Mouse (Mus musculus): ENCODE data around the gene Cldn14. TPM values are rescaled to one million over a fixed set of nuclear protein-coding genes. Genes with fewer than 3 reads are reported as not detected.

Gene Cldn14
- polyA plus RNA-seq (2011; ENCODE audit: insufficient read length, low read depth, missing spikeins), result not detected in 2 replicates

DNA sequence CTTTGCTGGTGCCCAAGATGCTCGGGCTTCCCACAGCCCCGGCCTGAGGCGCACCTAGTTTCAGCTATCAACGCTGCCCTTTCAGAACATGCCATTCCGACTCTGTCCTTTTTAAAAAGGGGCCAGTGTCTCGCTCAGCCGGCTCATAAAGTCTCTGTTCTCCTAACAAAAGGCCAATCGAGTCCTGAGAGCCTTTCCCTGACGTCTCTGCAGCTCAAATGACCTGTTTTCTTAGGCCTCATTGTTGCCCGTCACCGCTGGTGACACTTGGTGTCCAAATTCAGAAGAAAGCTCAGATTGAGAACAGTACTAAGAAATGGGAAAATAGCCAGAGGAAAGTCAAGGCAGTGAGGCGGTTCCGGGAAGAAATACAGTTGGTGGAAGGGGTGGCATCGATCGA, at the start of gene Cldn14:
Gene Cldn14, minus strand, starts transcription at position 101 of the 400 bp plus-strand sequence.
- Histone ChIP-seq H3K4me1 (ENCODE audit: control insufficient read depth, insufficient read depth, low read length) (no peaks in the 10 kb centered on the region), H3K4me3 (ENCODE audit: insufficient read depth, low read length) (no peak within 1 kb of the TSS), H3K27ac (ENCODE audit: insufficient read depth, low read length) (no peak within 1 kb of the TSS)
- TF ChIP-seq POLR2A (IDR thresholded peaks at IDR 0.05; ENCODE audit: low read depth, low read length) (no peak), CTCF (IDR thresholded peaks at IDR 0.05; ENCODE audit: borderline replicate concordance, insufficient read depth, low read length) (no peak)

DNA sequence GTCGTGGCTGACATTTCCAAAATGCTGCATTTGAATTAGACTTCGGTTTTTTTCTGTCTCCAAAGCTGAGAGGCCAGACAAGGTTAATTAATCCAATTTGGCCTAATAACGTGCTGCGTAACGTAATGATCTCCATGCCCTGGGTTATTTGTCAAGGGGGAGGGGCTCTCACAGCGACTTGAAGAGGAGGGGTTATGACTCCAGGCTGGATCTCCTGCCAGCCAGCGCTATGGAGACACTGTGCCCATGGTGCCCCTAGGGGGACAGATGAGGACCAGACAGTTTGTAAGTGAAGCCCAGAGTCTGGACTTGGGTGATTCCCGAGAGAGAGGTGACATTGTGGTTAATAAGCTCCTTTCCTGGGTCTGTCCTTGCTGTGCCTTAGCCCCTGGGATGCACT, 46.9 kb upstream of the Cldn14 start:
- H3K4me1 ChIP-seq (ENCODE audit: control insufficient read depth, insufficient read depth, low read length), result peaks cover 5% of the 10 kb centered on the region; the same call in 1 of the 2 replicates

DNA sequence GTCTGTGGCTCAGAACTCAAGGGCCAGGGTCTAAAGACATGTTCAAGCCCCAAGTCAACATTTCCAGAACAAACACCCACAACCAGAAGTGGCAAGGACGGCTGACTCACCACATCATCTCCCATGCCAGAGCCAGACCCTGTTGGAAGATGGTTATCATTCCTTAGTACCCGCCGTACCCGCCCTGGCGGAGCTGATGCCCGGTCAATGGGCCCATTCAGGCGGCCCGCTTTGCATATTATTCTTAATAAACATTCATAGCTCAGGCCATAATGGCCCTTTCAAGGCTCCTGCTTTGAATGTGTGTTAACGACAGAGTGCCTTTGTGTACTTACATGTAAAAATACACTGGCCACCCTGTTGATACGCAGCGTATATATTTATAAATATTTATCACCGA, 46.5 kb upstream of the Cldn14 start:
- H3K27ac ChIP-seq (ENCODE audit: insufficient read depth, low read length), result no peak overlapping the region
- peaks cover 5% of the 10 kb centered on the region; the same call in 1 of the 2 replicates for H3K4me1 ChIP-seq (ENCODE audit: control insufficient read depth, insufficient read depth, low read length)
- no peak overlapping the region for H3K4me3 ChIP-seq (ENCODE audit: insufficient read depth, low read length)
- TF ChIP-seq POLR2A (IDR thresholded peaks at IDR 0.05; ENCODE audit: low read depth, low read length) (no peak), CTCF (IDR thresholded peaks at IDR 0.05; ENCODE audit: borderline replicate concordance, insufficient read depth, low read length) (no peak)

More for the DNA sequence above, 46.9 kb upstream of the Cldn14 start:
- no peak overlapping the region for H3K4me3 ChIP-seq (ENCODE audit: insufficient read depth, low read length)
- H3K27ac ChIP-seq (ENCODE audit: insufficient read depth, low read length), result no peak overlapping the region
- TF ChIP-seq POLR2A (IDR thresholded peaks at IDR 0.05; ENCODE audit: low read depth, low read length), result no peak
- no peak for TF ChIP-seq CTCF (IDR thresholded peaks at IDR 0.05; ENCODE audit: borderline replicate concordance, insufficient read depth, low read length)

DNA sequence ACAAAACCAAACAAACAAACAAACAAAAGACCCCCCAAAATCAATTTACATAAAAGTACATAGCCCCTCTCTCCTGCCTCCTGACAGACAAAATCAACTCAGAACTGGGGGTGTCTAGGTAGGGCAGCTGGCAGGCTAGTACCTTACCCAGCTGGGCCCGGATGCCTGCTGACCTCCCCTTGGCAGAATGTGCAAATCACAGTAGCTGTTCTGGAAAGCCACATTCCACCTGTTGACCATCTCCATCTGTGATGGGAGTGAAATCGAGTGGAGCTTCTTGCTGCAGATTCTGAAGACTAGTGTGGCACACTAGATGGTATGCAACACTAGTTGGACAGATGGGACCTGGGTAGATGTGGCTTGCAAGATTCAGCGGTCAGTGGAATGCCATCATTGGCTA, 41.7 kb upstream of the Cldn14 start:
- H3K4me3 ChIP-seq (ENCODE audit: insufficient read depth, low read length), result no peak overlapping the region
- TF ChIP-seq CTCF (IDR thresholded peaks at IDR 0.05; ENCODE audit: borderline replicate concordance, insufficient read depth, low read length) (no peak), POLR2A (IDR thresholded peaks at IDR 0.05; ENCODE audit: low read depth, low read length) (no peak)
- H3K27ac ChIP-seq (ENCODE audit: insufficient read depth, low read length), result no peak overlapping the region
- no peaks in the 10 kb centered on the region for H3K4me1 ChIP-seq (ENCODE audit: control insufficient read depth, insufficient read depth, low read length)

DNA sequence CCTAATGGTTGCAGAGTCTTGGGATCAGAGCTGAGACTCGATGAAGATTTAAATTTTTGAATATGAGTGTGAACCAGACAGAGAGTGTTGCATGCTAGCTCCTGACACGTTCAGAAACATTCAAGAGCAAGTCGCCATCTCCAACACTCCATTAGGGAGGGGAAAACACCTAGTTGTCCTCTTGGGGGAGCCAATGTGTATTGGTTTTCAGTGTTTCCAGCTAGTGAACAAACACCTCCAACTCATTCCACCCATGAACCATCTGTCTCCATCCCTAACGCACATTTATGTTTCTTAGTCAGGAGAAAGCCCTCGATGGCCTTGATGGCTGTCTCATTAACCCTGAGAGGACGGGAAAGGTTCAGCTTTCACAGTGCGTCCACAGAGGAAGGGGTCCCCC, 36.4 kb upstream of the Cldn14 start:
- Histone ChIP-seq H3K4me1 (ENCODE audit: control insufficient read depth, insufficient read depth, low read length) (no peaks in the 10 kb centered on the region), H3K27ac (ENCODE audit: insufficient read depth, low read length) (no peak overlapping the region), H3K4me3 (ENCODE audit: insufficient read depth, low read length) (no peak overlapping the region)
- no peak for TF ChIP-seq CTCF (IDR thresholded peaks at IDR 0.05; ENCODE audit: borderline replicate concordance, insufficient read depth, low read length)
- TF ChIP-seq POLR2A (IDR thresholded peaks at IDR 0.05; ENCODE audit: low read depth, low read length), result no peak

DNA sequence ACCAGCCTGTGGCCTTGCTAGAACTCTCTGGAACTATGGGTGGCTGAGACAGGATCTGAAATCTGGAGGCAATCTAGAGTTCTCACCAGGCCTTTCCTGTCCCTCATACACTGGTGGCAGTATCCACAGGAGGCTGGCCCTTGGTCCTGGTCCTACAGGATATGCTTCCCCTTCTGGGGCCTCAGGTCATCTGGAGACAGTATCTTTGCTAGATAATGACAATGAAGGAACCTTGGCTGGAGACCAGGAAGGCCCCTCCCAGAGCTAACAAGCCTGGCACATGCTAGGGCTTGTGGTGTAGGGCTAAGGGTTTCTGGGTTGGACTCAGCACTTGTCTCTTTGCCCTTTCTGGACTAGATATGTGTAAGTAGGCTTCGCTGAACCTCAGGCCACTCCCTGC, 35.2 kb upstream of the Cldn14 start:
- no peak for TF ChIP-seq CTCF (IDR thresholded peaks at IDR 0.05; ENCODE audit: borderline replicate concordance, insufficient read depth, low read length)
- TF ChIP-seq POLR2A (IDR thresholded peaks at IDR 0.05; ENCODE audit: low read depth, low read length), result no peak
- Histone ChIP-seq H3K4me1 (ENCODE audit: control insufficient read depth, insufficient read depth, low read length) (no peaks in the 10 kb centered on the region), H3K4me3 (ENCODE audit: insufficient read depth, low read length) (no peak overlapping the region), H3K27ac (ENCODE audit: insufficient read depth, low read length) (no peak overlapping the region)

DNA sequence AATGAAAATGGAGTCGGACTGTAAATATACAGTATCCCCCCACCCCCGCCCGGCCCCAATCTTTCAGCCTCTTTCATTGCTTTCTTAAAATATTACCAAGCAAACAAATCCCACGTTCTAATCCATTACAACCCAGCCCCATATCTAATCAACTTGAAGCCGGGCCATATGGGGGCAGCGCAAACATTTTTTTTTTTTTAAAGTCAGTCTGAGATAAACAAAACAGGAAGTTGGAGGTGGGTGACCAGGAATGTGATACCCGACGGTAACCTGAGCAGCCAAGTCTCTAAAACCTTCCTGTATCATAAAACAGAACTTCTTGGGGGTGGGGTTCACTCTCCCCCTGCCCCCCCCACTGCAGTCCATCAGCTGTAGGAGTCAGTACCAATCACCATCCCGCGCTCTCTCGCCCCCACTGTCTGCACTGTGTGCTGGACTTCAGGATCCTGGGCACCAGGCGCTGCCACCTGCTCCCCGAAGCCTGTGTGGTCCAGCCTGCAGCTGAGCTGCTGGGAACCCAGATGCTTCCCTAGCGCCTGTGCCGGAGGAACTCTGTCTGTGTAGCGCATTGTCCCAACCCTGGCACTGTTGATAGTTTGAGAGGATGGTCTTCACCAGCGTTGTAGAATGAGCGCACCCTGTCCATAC, 32.6 kb upstream of the Cldn14 start:
- TF ChIP-seq POLR2A (IDR thresholded peaks at IDR 0.05; ENCODE audit: low read depth, low read length), result no peak
- no peaks in the 10 kb centered on the region for H3K4me1 ChIP-seq (ENCODE audit: control insufficient read depth, insufficient read depth, low read length)
- no peak overlapping the region for H3K27ac ChIP-seq (ENCODE audit: insufficient read depth, low read length)
- no peak overlapping the region for H3K4me3 ChIP-seq (ENCODE audit: insufficient read depth, low read length)

DNA sequence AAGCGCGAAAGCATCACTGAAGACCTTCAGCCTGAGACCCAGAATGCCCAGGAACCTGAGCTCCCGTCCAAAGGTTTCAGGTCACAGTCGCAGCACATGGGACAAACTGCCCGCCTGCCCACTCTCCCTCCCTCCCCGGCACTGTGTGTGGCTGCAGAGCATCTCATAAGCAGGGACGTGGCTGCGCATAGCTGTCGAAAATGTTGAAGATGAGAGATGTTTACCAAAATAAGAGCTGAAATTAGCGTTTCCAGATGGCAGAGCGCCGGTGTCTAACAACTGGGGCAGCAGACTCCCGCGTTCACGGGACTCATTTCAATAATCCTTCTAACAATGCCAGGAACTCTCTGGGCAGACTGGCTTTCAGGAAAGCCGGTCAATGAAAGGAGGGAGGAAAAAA, 31.8 kb upstream of the Cldn14 start:
- H3K27ac ChIP-seq (ENCODE audit: insufficient read depth, low read length), result no peak overlapping the region
- H3K4me3 ChIP-seq (ENCODE audit: insufficient read depth, low read length), result no peak overlapping the region
- H3K4me1 ChIP-seq (ENCODE audit: control insufficient read depth, insufficient read depth, low read length), result no peaks in the 10 kb centered on the region
- TF ChIP-seq CTCF (IDR thresholded peaks at IDR 0.05; ENCODE audit: borderline replicate concordance, insufficient read depth, low read length) (no peak), POLR2A (IDR thresholded peaks at IDR 0.05; ENCODE audit: low read depth, low read length) (no peak)

DNA sequence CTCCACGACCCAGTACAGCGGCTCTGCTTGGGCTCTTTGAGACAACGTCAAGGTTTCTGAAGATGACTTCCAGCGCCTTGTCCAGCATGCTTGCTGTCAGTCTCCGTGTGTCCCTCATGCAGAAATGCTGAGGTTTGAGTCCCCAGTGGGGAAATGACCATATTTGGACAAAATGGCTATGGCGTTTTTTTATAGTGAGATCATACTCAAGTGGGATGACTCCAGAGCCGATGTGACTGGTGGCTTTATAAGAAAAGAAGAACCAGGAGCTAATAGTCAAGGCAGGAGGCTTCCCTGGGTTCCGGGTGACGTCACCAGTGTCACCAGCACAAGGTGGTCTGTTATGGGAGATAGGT, 30.3 kb upstream of the Cldn14 start:
- TF ChIP-seq POLR2A (IDR thresholded peaks at IDR 0.05; ENCODE audit: low read depth, low read length) (no peak), CTCF (IDR thresholded peaks at IDR 0.05; ENCODE audit: borderline replicate concordance, insufficient read depth, low read length) (no peak)
- Histone ChIP-seq H3K27ac (ENCODE audit: insufficient read depth, low read length) (no peak overlapping the region), H3K4me1 (ENCODE audit: control insufficient read depth, insufficient read depth, low read length) (peaks cover 5% of the 10 kb centered on the region; the same call in 1 of the 2 replicates), H3K4me3 (ENCODE audit: insufficient read depth, low read length) (no peak overlapping the region)

DNA sequence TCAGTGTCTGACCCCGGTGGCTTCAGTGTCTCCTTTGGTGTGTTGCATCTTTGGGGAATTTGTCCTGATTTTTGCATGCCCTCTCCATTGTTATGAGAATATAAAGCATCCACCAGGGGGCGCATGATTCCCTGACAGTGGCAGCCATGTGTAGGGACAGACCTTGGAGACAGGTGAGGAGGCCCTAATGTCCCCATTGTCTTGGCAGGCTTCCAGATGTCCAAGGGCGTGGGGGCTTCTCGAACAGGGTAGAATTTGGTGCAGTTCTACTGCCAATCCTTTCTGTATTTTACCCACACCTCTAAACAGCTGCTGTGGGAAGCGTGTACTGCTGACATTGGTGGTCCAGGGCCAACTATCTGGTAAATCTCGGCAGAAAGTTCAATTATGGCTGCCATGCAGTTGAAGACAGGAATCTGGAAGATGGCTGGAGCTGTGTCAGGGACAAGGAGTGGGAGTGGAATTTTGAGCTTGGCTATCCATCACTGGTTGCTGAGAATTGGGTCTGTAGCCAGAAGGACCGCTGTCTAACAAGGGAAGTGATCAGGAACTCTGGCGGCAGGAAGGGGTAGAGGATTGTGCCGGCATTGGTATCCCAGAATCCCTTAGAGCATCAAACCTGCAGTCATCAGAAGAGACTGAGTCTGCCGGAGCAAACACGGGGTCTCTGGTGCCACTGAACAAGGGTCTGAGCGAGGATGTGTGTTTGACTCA, 29.8 kb upstream of the Cldn14 start:
- TF ChIP-seq POLR2A (IDR thresholded peaks at IDR 0.05; ENCODE audit: low read depth, low read length) (no peak), CTCF (IDR thresholded peaks at IDR 0.05; ENCODE audit: borderline replicate concordance, insufficient read depth, low read length) (peak; percentile 49; the same call in 1 of the 2 replicates)
- Histone ChIP-seq H3K4me3 (ENCODE audit: insufficient read depth, low read length) (no peak overlapping the region), H3K27ac (ENCODE audit: insufficient read depth, low read length) (no peak overlapping the region), H3K4me1 (ENCODE audit: control insufficient read depth, insufficient read depth, low read length) (peaks cover 10% of the 10 kb centered on the region)
